Mouse (Mus musculus) spleen, postnatal 10 days (tissue): Measurements from ENCODE around the gene Twsg1.

ENCODE experiments used
- DNase-seq, 2 experiments: peaks; one replicate each; pipeline ENCODE4 v3.0.0; 2021 to 2022; ENCODE audit warnings: low spot score in 2 of 2

Gene Twsg1

GRCm38 (mm10) chr17:65886571-65886970 lies 64.5 kb downstream of the Twsg1 start:
- DNase-seq = no peak

- peak; percentile 28 to 43 for DNase-seq
Observed at GRCm38 (mm10) chr17:65885697-65886529, 65.1 kb downstream of the Twsg1 start, which contains the start of gene Ralbp1. Gene Ralbp1, minus strand, starts transcription at chr17:65885798.

- DNase-seq = no peak
Observed at GRCm38 (mm10) chr17:65885398-65885696, 65.7 kb downstream of the Twsg1 start.

GRCm38 (mm10) chr17:65884691-65885397 lies 66.2 kb downstream of the Twsg1 start:
- DNase-seq = peak; percentile 98 to 99

- DNase-seq = peak; percentile 69 to 70
Observed at GRCm38 (mm10) chr17:65884061-65884669, 66.9 kb downstream of the Twsg1 start.

GRCm38 (mm10) chr17:65877026-65877425 lies 74.0 kb downstream of the Twsg1 start:
- no peak for DNase-seq

GRCm38 (mm10) chr17:65873834-65874233 lies 77.2 kb downstream of the Twsg1 start:
- no peak for DNase-seq

GRCm38 (mm10) chr17:65873156-65873555 lies 77.9 kb downstream of the Twsg1 start:
- DNase-seq = no peak

- DNase-seq = peak; percentile 51 to 77
Observed at GRCm38 (mm10) chr17:65872652-65873051, 78.4 kb downstream of the Twsg1 start.

GRCm38 (mm10) chr17:65872051-65872450 lies 79.0 kb downstream of the Twsg1 start:
- DNase-seq = no peak
